Mouse (Mus musculus) midbrain, embryonic 11.5 days (tissue): ENCODE measurements around the gene Gm10337. TPM values are rescaled to one million over a fixed set of nuclear protein-coding genes. Genes with fewer than 3 reads are reported as not detected.
A peak's percentile ranks its signal among the peaks of the same experiment; 100 is the strongest.

Experiments
- ATAC-seq: fragments of 200-750 bp; cut with Nextera tagmentation; 2 replicates; pipeline ENCODE4 v1.8.0; 2017; ENCODE audit warnings: moderate TSS enrichment, moderate library complexity; ENCODE audit not compliant: low FRiP score
- DNase-seq: peaks from one replicate; pipeline ENCODE4 v3.0.0; 2015; ENCODE audit warnings: low spot score; ENCODE audit errors: missing footprints
- H3K27ac ChIP-seq: fragments of 300-500 bp; sonication (generic); 2 replicates; pipeline ENCODE4 v1.5.1; 2014; ENCODE audit warnings: low read depth, low read length
- H3K27me3 ChIP-seq: fragments of 300-500 bp; sonication (generic); 2 replicates; pipeline ENCODE4 v1.6.1; 2014; ENCODE audit warnings: mild to moderate bottlenecking, low read length, moderate library complexity, mixed read lengths; ENCODE audit not compliant: control insufficient read depth, insufficient read depth
- H3K36me3 ChIP-seq: fragments of 300-500 bp; sonication (generic); 2 replicates; pipeline ENCODE4 v1.6.1; 2014; ENCODE audit warnings: mild to moderate bottlenecking, low read length, moderate library complexity, mixed read lengths; ENCODE audit not compliant: control insufficient read depth, insufficient read depth
- H3K4me1 ChIP-seq: fragments of 300-500 bp; sonication (generic); 2 replicates; pipeline ENCODE4 v1.6.1; 2014; ENCODE audit warnings: low read length; ENCODE audit not compliant: control insufficient read depth, insufficient read depth
- H3K4me2 ChIP-seq: fragments of 300-500 bp; sonication (generic); 2 replicates; pipeline ENCODE4 v1.6.1; 2014; ENCODE audit warnings: mild to moderate bottlenecking, moderate library complexity
- H3K4me3 ChIP-seq: fragments of 300-500 bp; sonication (generic); 2 replicates; pipeline ENCODE4 v1.5.1; 2014; ENCODE audit warnings: low read depth, low read length
- H3K9ac ChIP-seq: fragments of 300-500 bp; sonication (generic); 2 replicates; pipeline ENCODE4 v1.6.1; 2014; ENCODE audit warnings: low read length
- H3K9me3 ChIP-seq: fragments of 300-500 bp; sonication (generic); 2 replicates; pipeline ENCODE4 v1.6.1; 2016; ENCODE audit warnings: low read length; ENCODE audit not compliant: control insufficient read depth
- WGBS: fragments of 180-500 bp; shearing (Covaris S2); extraction: QIAGEN DNeasy Blood & Tissue Kit; methylation state at CpG from one replicate; pipeline ENCODE4 v1.1.7; 2014; 5-methylcytosine and 5-hydroxymethylcytosine counted together
- polyA plus RNA-seq: library from polyadenylated mRNA; unstranded; fragments of >200 nt; fragmentation: Nextera tagmentation; extraction: Ambion mirVana; gene quantifications from 2 replicates; pipeline ENCODE4 v1.2.1, GENCODE M21; 2014

Gm10337 gene
- polyA plus RNA-seq, 1 experiment from 2014 or later: 6.7 TPM

- peaks cover 39% of the 10 kb centered on the region for H3K4me1 ChIP-seq
Observed at GRCm38 (mm10) chr15:102511285-102511833, 7.8 kb downstream of the Gm10337 start.

GRCm38 (mm10) chr15:102512010-102512409, 8.5 kb downstream of the Gm10337 start:
- no peaks in the 10 kb centered on the region for H3K36me3 ChIP-seq
- peak overlapping the region; percentile 81 for H3K27ac ChIP-seq
- H3K4me2 ChIP-seq: peak overlapping the region; percentile 82
- ATAC-seq: no peak
- peaks cover 39% of the 10 kb centered on the region for H3K4me1 ChIP-seq
- WGBS: 31% methylated on average over 5 of the region's 5 CpGs
- 0 out of 2 replicates have a peak overlapping the region, but pooled peaks have one; percentile 10 for H3K9ac ChIP-seq
- no peaks in the 10 kb centered on the region for H3K9me3 ChIP-seq
- H3K27me3 ChIP-seq: no peaks in the 10 kb centered on the region
- DNase-seq: no peak
- no peak overlapping the region for H3K4me3 ChIP-seq

More at GRCm38 (mm10) chr15:102511285-102511833, 7.8 kb downstream of the Gm10337 start:
- peak overlapping the region; percentile 62; the same call in 1 of the 2 replicates for H3K4me3 ChIP-seq
- no peaks in the 10 kb centered on the region for H3K9me3 ChIP-seq
- H3K9ac ChIP-seq: 0 out of 2 replicates have a peak overlapping the region, but pooled peaks have one; percentile 18
- no peaks in the 10 kb centered on the region for H3K36me3 ChIP-seq
- H3K27ac ChIP-seq: peak overlapping the region; percentile 81
- ATAC-seq (peak; percentile 18), DNase-seq (no peak)
- no peaks in the 10 kb centered on the region for H3K27me3 ChIP-seq
- WGBS: 9% methylated on average over 6 of the region's 6 CpGs
- peak overlapping the region; percentile 82 for H3K4me2 ChIP-seq

- ATAC-seq: no peak
- Histone ChIP-seq H3K4me3 (no peak overlapping the region), H3K9ac (no peak overlapping the region), H3K4me2 (no peak overlapping the region), H3K27me3 (no peaks in the 10 kb centered on the region), H3K4me1 (peaks cover 43% of the 10 kb centered on the region), H3K9me3 (no peaks in the 10 kb centered on the region), H3K27ac (peak overlapping the region; percentile 81), H3K36me3 (no peaks in the 10 kb centered on the region)
- no peak for DNase-seq
Observed at GRCm38 (mm10) chr15:102512471-102512870, 8.9 kb downstream of the Gm10337 start.

- no peak overlapping the region for H3K4me2 ChIP-seq
- H3K4me3 ChIP-seq: no peak overlapping the region
- DNase-seq (no peak), ATAC-seq (no peak)
- peaks cover 43% of the 10 kb centered on the region for H3K4me1 ChIP-seq
- no peaks in the 10 kb centered on the region for H3K9me3 ChIP-seq
- H3K9ac ChIP-seq: no peak overlapping the region
- no peaks in the 10 kb centered on the region for H3K27me3 ChIP-seq
- no peaks in the 10 kb centered on the region for H3K36me3 ChIP-seq
- WGBS: 77% methylated on average over 3 of the region's 3 CpGs
- H3K27ac ChIP-seq: no peak overlapping the region
Observed at GRCm38 (mm10) chr15:102513004-102513403, 9.5 kb downstream of the Gm10337 start.

GRCm38 (mm10) chr15:102515261-102515660, 11.7 kb downstream of the Gm10337 start:
- no peaks in the 10 kb centered on the region for H3K9me3 ChIP-seq
- ATAC-seq (no peak), DNase-seq (peak; percentile 66)
- no peak overlapping the region for H3K27ac ChIP-seq
- 90% methylated on average over 2 of the region's 2 CpGs for WGBS
- no peak overlapping the region for H3K4me3 ChIP-seq
- no peak overlapping the region for H3K9ac ChIP-seq
- no peaks in the 10 kb centered on the region for H3K36me3 ChIP-seq
- H3K4me1 ChIP-seq: peaks cover 38% of the 10 kb centered on the region
- peak overlapping the region; percentile 92; the same call in 1 of the 2 replicates for H3K4me2 ChIP-seq
- no peaks in the 10 kb centered on the region for H3K27me3 ChIP-seq

GRCm38 (mm10) chr15:102515791-102516190, 12.3 kb downstream of the Gm10337 start:
- no peaks in the 10 kb centered on the region for H3K27me3 ChIP-seq
- WGBS: 41% methylated on average over 4 of the region's 4 CpGs
- H3K4me2 ChIP-seq: peak overlapping the region; percentile 92
- H3K4me1 ChIP-seq: peaks cover 36% of the 10 kb centered on the region
- peak overlapping the region; percentile 86 for H3K9ac ChIP-seq
- H3K9me3 ChIP-seq: no peaks in the 10 kb centered on the region
- no peaks in the 10 kb centered on the region for H3K36me3 ChIP-seq
- peak overlapping the region; percentile 65 for H3K4me3 ChIP-seq
- no peak for ATAC-seq
- no peak for DNase-seq
- peak overlapping the region; percentile 78; the same call in 1 of the 2 replicates for H3K27ac ChIP-seq

GRCm38 (mm10) chr15:102516293-102516692, 12.8 kb downstream of the Gm10337 start:
- Histone ChIP-seq H3K27ac (peak overlapping the region; percentile 78), H3K4me1 (peaks cover 31% of the 10 kb centered on the region), H3K4me3 (peak overlapping the region; percentile 65), H3K27me3 (no peaks in the 10 kb centered on the region), H3K9ac (peak overlapping the region; percentile 86), H3K9me3 (no peaks in the 10 kb centered on the region), H3K4me2 (peak overlapping the region; percentile 92), H3K36me3 (no peaks in the 10 kb centered on the region)
- ATAC-seq (no peak), DNase-seq (no peak)
- 2% methylated on average over 12 of the region's 12 CpGs for WGBS

- WGBS: 1% methylated on average over 38 of the region's 43 CpGs
- H3K36me3 ChIP-seq: no peaks in the 10 kb centered on the region
- H3K9me3 ChIP-seq: no peaks in the 10 kb centered on the region
- H3K4me2 ChIP-seq: peak within 1 kb of the TSS; percentile 92
- H3K9ac ChIP-seq: peak within 1 kb of the TSS; percentile 86
- peak; percentile 33 for ATAC-seq
- peak within 1 kb of the TSS; percentile 65 for H3K4me3 ChIP-seq
- H3K27me3 ChIP-seq: no peaks in the 10 kb centered on the region
- peak; percentile 98 for DNase-seq
- peaks cover 26% of the 10 kb centered on the region for H3K4me1 ChIP-seq
- peak within 1 kb of the TSS; percentile 97 for H3K27ac ChIP-seq
Observed at GRCm38 (mm10) chr15:102516728-102517404, 13.3 kb downstream of the Gm10337 start, which contains the start of gene Map3k12. Gene Map3k12, minus strand, starts transcription at chr15:102517064.

- H3K9ac ChIP-seq: peak overlapping the region; percentile 86; the same call in 1 of the 2 replicates
- H3K36me3 ChIP-seq: no peaks in the 10 kb centered on the region
- H3K27me3 ChIP-seq: no peaks in the 10 kb centered on the region
- DNase-seq (no peak), ATAC-seq (no peak)
- no peaks in the 10 kb centered on the region for H3K9me3 ChIP-seq
- peak overlapping the region; percentile 92 for H3K4me2 ChIP-seq
- peaks cover 18% of the 10 kb centered on the region for H3K4me1 ChIP-seq
- peak overlapping the region; percentile 65 for H3K4me3 ChIP-seq
- peak overlapping the region; percentile 78 for H3K27ac ChIP-seq
- WGBS: under 1% methylated on average over 10 of the region's 10 CpGs
Observed at GRCm38 (mm10) chr15:102517631-102517975, 14.1 kb downstream of the Gm10337 start.
